Mouse (Mus musculus): ENCODE results near the gene Itprid1. TPM values are rescaled to one million over a fixed set of nuclear protein-coding genes. Genes with fewer than 3 reads are reported as not detected.
A peak's percentile ranks its signal among the peaks of the same experiment; 100 is the strongest.

Itprid1 gene
- polyA plus RNA-seq, 2 experiments: 0.07 to 0.19 TPM

- no peak for TF ChIP-seq POLR2A (IDR thresholded peaks at IDR 0.05; ENCODE audit: borderline replicate concordance, extremely low read depth, insufficient read depth, insufficient read length)
- Histone ChIP-seq H3K9me3 (ENCODE audit: control insufficient read depth, low read length) (no peaks in the 10 kb centered on the region), H3K4me3 (replicated peaks; ENCODE audit: low read length) (no peak overlapping the region), H3K27ac (replicated peaks; ENCODE audit: low read depth, low read length) (peak overlapping the region; percentile 40), H3K4me2 (replicated peaks; ENCODE audit: low read depth, low read length, severe bottlenecking) (no peak overlapping the region), H3K27me3 (ENCODE audit: control insufficient read depth, insufficient read depth, low read length) (no peaks in the 10 kb centered on the region), H3K4me1 (ENCODE audit: control insufficient read depth, insufficient read depth, low read length) (peaks cover 15% of the 10 kb centered on the region), H3K36me3 (ENCODE audit: control insufficient read depth, insufficient read depth, low read length) (no peaks in the 10 kb centered on the region), H3K9ac (ENCODE audit: low read depth, low read length, severe bottlenecking) (no peak overlapping the region)
- DNase-seq (ENCODE audit: low spot score): peak; percentile 52
- 29% methylated on average over 7 of the region's 7 CpGs for WGBS
- ATAC-seq (ENCODE audit: low FRiP score, low read depth): no peak
Observed at GRCm38 (mm10) chr6:55803357-55803756, 33.3 kb upstream of the Itprid1 start.

DNA sequence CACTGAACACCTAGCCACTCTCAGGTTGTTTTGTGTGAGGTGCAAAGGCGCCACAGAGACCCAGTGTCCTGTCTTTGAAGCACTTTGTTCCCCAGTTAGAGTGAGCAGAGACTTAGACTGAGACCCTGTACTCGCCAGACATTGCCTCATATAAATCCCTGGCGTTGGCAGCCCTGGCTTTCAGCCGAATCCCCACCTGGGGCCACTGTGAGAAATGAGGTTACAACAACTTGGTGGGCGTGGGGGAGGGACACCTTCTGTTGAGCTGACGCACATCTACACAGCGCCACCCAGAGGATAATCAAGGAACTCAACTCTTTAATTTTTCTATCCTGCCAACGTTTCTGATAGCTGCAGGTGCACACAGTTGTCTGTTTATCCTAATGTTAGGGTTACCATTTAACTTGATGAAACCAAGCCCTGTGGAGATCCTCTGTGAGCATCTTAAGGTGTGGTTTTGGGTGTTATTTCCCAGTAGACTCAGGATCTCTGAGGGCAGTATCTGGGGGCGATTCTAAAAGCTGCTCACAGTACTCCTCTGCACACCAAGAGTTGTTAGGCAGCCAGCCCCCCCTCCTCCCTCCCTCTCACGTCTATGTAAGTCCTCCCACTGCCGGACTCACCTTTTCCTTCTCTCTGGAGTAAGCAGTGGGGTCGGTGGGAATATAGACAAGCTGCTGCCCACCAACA, 32.6 kb upstream of the Itprid1 start:
- Histone ChIP-seq H3K9me3 (ENCODE audit: control insufficient read depth, low read length) (no peaks in the 10 kb centered on the region), H3K27ac (replicated peaks; ENCODE audit: low read depth, low read length) (peak overlapping the region; percentile 52), H3K36me3 (ENCODE audit: control insufficient read depth, insufficient read depth, low read length) (no peaks in the 10 kb centered on the region), H3K4me3 (replicated peaks; ENCODE audit: low read length) (no peak overlapping the region), H3K4me1 (ENCODE audit: control insufficient read depth, insufficient read depth, low read length) (peaks cover 15% of the 10 kb centered on the region), H3K27me3 (ENCODE audit: control insufficient read depth, insufficient read depth, low read length) (no peaks in the 10 kb centered on the region), H3K4me2 (replicated peaks; ENCODE audit: low read depth, low read length, severe bottlenecking) (no peak overlapping the region; the same call in 1 of the 2 replicates), H3K9ac (ENCODE audit: low read depth, low read length, severe bottlenecking) (no peak overlapping the region)
- TF ChIP-seq POLR2A (IDR thresholded peaks at IDR 0.05; ENCODE audit: borderline replicate concordance, extremely low read depth, insufficient read depth, insufficient read length): no peak
- peak; percentile 75 for DNase-seq (ENCODE audit: low spot score)
- 17% methylated on average over 12 of the region's 12 CpGs for WGBS
- ATAC-seq (ENCODE audit: low FRiP score, low read depth): peak; percentile 82

GRCm38 (mm10) chr6:55804681-55805000, 32.1 kb upstream of the Itprid1 start:
- no peak for TF ChIP-seq POLR2A (IDR thresholded peaks at IDR 0.05; ENCODE audit: borderline replicate concordance, extremely low read depth, insufficient read depth, insufficient read length)
- WGBS: 68% methylated on average over 4 of the region's 4 CpGs
- H3K4me3 ChIP-seq (replicated peaks; ENCODE audit: low read length): no peak overlapping the region
- ATAC-seq (ENCODE audit: low FRiP score, low read depth) (no peak), DNase-seq (ENCODE audit: low spot score) (no peak)
- H3K4me1 ChIP-seq (ENCODE audit: control insufficient read depth, insufficient read depth, low read length): peaks cover 15% of the 10 kb centered on the region
- H3K4me2 ChIP-seq (replicated peaks; ENCODE audit: low read depth, low read length, severe bottlenecking): no peak overlapping the region
- H3K27me3 ChIP-seq (ENCODE audit: control insufficient read depth, insufficient read depth, low read length): no peaks in the 10 kb centered on the region
- no peak overlapping the region for H3K9ac ChIP-seq (ENCODE audit: low read depth, low read length, severe bottlenecking)
- no peaks in the 10 kb centered on the region for H3K36me3 ChIP-seq (ENCODE audit: control insufficient read depth, insufficient read depth, low read length)
- H3K9me3 ChIP-seq (ENCODE audit: control insufficient read depth, low read length): no peaks in the 10 kb centered on the region
- no peak overlapping the region for H3K27ac ChIP-seq (replicated peaks; ENCODE audit: low read depth, low read length)

DNA sequence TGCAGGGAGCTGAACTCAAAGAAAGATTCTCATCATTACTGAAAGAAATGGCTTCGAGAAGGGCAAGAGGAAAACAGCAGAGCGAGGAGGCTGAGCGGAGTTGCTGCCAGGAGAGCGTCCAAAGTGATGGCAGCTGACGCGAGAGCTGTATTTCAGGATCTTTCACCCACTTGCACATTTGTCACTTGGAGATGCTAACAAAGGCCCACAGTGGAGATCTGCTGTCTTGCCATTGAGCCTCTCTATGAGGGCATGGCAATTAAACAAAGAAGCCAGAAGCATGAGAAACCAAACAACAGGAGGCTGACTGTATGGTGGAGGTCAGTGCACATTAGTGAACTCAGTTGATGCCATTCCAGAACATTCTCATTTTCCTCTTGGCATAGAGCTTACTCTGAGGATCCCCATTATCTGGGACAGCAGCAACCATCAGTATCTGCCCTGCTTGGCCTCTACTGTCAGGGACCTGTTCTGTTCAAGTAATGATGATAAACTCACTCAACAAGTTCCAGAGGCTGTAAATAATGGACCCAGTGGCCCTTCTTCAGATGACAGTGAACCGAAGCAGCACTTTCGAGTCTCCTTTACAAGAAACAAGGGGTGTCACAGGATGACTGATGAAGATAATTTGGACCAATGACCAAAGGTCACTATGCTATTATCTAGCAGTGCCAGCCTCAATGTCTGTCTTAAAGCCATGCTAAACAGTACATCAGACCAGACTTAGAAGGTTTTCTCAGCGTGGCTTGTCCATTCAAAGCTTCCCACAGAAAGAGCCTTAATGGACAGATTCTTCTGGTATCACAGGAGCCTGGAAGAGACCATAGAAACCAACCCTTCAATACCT, 31.2 kb upstream of the Itprid1 start:
- Histone ChIP-seq H3K4me2 (replicated peaks; ENCODE audit: low read depth, low read length, severe bottlenecking) (no peak overlapping the region), H3K36me3 (ENCODE audit: control insufficient read depth, insufficient read depth, low read length) (no peaks in the 10 kb centered on the region), H3K9me3 (ENCODE audit: control insufficient read depth, low read length) (no peaks in the 10 kb centered on the region), H3K27ac (replicated peaks; ENCODE audit: low read depth, low read length) (no peak overlapping the region), H3K27me3 (ENCODE audit: control insufficient read depth, insufficient read depth, low read length) (no peaks in the 10 kb centered on the region), H3K9ac (ENCODE audit: low read depth, low read length, severe bottlenecking) (no peak overlapping the region), H3K4me1 (ENCODE audit: control insufficient read depth, insufficient read depth, low read length) (peaks cover 15% of the 10 kb centered on the region), H3K4me3 (replicated peaks; ENCODE audit: low read length) (no peak overlapping the region)
- ATAC-seq (ENCODE audit: low FRiP score, low read depth): no peak
- no peak for TF ChIP-seq POLR2A (IDR thresholded peaks at IDR 0.05; ENCODE audit: borderline replicate concordance, extremely low read depth, insufficient read depth, insufficient read length)
- WGBS: 73% methylated on average over 9 of the region's 9 CpGs
- DNase-seq (ENCODE audit: low spot score): no peak

GRCm38 (mm10) chr6:55806537-55806936, 30.2 kb upstream of the Itprid1 start:
- H3K27ac ChIP-seq (replicated peaks; ENCODE audit: low read depth, low read length): no peak overlapping the region
- TF ChIP-seq POLR2A (IDR thresholded peaks at IDR 0.05; ENCODE audit: borderline replicate concordance, extremely low read depth, insufficient read depth, insufficient read length): no peak

More at GRCm38 (mm10) chr6:55806537-55806936, 30.2 kb upstream of the Itprid1 start:
- H3K36me3 ChIP-seq (ENCODE audit: control insufficient read depth, insufficient read depth, low read length): no peaks in the 10 kb centered on the region
- no peaks in the 10 kb centered on the region for H3K27me3 ChIP-seq (ENCODE audit: control insufficient read depth, insufficient read depth, low read length)
- H3K4me1 ChIP-seq (ENCODE audit: control insufficient read depth, insufficient read depth, low read length): peaks cover 15% of the 10 kb centered on the region
- 61% methylated on average over 2 of the region's 2 CpGs for WGBS
- no peak overlapping the region for H3K9ac ChIP-seq (ENCODE audit: low read depth, low read length, severe bottlenecking)
- ATAC-seq (ENCODE audit: low FRiP score, low read depth): no peak
- H3K4me3 ChIP-seq (replicated peaks; ENCODE audit: low read length): no peak overlapping the region
- DNase-seq (ENCODE audit: low spot score): no peak
- H3K4me2 ChIP-seq (replicated peaks; ENCODE audit: low read depth, low read length, severe bottlenecking): no peak overlapping the region
- no peaks in the 10 kb centered on the region for H3K9me3 ChIP-seq (ENCODE audit: control insufficient read depth, low read length)

Measured in limb, embryonic 14.5 days (tissue).